Mouse (Mus musculus) liver, postnatal 0 days (tissue): Measurements from ENCODE around the gene Evc.

ENCODE experiments used
- CTCF ChIP-seq: sonication (generic); IDR thresholded peaks from 2 replicates; pipeline ENCODE4 v1.5.1; 2016; ENCODE audit warnings: antibody characterized with exemption, low read depth
- EP300 ChIP-seq: IDR thresholded peaks from 2 replicates; pipeline ENCODE4 v1.6.1; 2016; ENCODE audit warnings: antibody characterized with exemption, low read depth, mild to moderate bottlenecking

- no peak for TF ChIP-seq CTCF
- TF ChIP-seq EP300, result no peak
Observed at GRCm38 (mm10) chr5:37244161-37244560, 92.5 kb downstream of the Evc start.
